Mouse (Mus musculus): Measurements from ENCODE around the gene Ubr7.

GRCm38 (mm10) chr12:102743589-102744574, 13.9 kb upstream of the Ubr7 start, which contains the start of the genes Moap1 and Tmem251:
- TF ChIP-seq POLR2A (IDR thresholded peaks at IDR 0.05; ENCODE audit: insufficient read depth, low read depth, low read length) (peak; percentile 78), EP300 (IDR thresholded peaks at IDR 0.05; ENCODE audit: insufficient read depth, low read depth, low read length) (no peak), CTCF (IDR thresholded peaks at IDR 0.05) (peak; percentile 49)

Data from heart, adult 2 months (tissue).